Mouse (Mus musculus) bone marrow, adult 2 months (tissue): ENCODE measurements at regions not wholly inside any gene's neighbourhood (a gene's known extent, or its start where the extent isn't known, plus 50 kb on each side); places are given as distances from the start of the nearest gene placed in this dataset.

Source experiments
- CTCF ChIP-seq: fragments of 200-500 bp; IDR thresholded peaks from 2 replicates; pipeline ENCODE4 v1.5.1; 2011; ENCODE audit warnings: low read length, control low read depth; ENCODE audit not compliant: control insufficient read depth, insufficient read depth
- POLR2A ChIP-seq: fragments of 200-500 bp; IDR thresholded peaks from 2 replicates; pipeline ENCODE4 v1.6.1; 2011; ENCODE audit warnings: low read depth, mild to moderate bottlenecking, control low read depth, low read length, borderline replicate concordance; ENCODE audit not compliant: control insufficient read depth

DNA sequence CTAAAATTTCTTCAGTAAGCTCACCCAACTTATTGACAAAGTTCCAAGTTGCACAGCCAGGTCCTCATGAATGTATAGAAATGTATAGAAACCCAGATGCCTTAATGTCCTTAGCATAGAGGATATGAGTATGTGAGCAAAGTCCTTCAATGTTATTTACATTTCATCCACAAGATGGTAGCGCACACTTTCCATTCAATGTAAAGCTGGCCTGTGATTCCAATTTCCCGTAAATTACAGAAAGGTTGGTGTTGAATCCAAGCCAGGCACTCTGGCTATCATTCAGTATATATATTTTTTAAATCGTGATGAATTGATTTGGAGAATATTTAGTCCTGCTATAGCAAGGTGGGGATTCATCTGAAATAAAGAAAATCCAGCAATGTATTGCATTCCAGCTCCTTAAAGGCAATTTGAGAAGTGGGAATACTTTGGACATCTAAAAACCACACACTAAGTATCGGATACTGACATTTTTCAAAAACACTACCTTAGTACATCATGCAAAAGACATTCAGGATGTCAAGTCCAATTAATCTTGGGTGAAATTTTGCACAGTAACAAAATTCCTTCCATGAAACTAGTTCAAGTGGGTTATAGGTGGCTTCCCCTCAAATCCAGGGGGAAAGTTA, 154.6 kb downstream of the Pah start:
- TF ChIP-seq CTCF (no peak), POLR2A (no peak)
